Mouse (Mus musculus) midbrain, postnatal 0 days (tissue): ENCODE measurements at regions not wholly inside any gene's neighbourhood (a gene's known extent, or its start where the extent isn't known, plus 50 kb on each side); places are given as distances from the start of the nearest gene placed in this dataset.

Experiments used
- ATAC-seq: fragments of 200-750 bp; cut with Nextera tagmentation; 2 replicates; pipeline ENCODE4 v1.8.0; 2017; ENCODE audit warnings: moderate number of reproducible peaks, mild to moderate bottlenecking, moderate TSS enrichment, moderate library complexity; ENCODE audit not compliant: low FRiP score
- DNase-seq: peaks from one replicate; pipeline ENCODE4 v3.0.0-alpha.2; 2015; ENCODE audit warnings: low spot score
- H3K27ac ChIP-seq: fragments of 300-500 bp; sonication (generic); 2 replicates; pipeline ENCODE4 v1.5.1; 2014; ENCODE audit warnings: low read depth, mild to moderate bottlenecking, low read length, mixed read lengths
- H3K27me3 ChIP-seq: fragments of 300-500 bp; sonication (generic); 2 replicates; pipeline ENCODE4 v1.6.1; 2014; ENCODE audit warnings: low read length, control low read depth, mixed read lengths; ENCODE audit not compliant: insufficient read depth
- H3K36me3 ChIP-seq: fragments of 300-500 bp; sonication (generic); 2 replicates; pipeline ENCODE4 v1.6.1; 2014; ENCODE audit warnings: low read length, control low read depth, mixed read lengths; ENCODE audit not compliant: insufficient read depth
- H3K4me1 ChIP-seq: fragments of 300-500 bp; sonication (generic); 2 replicates; pipeline ENCODE4 v1.6.1; 2014; ENCODE audit warnings: mild to moderate bottlenecking, control low read depth, antibody characterized with exemption, low read length, mixed read lengths; ENCODE audit not compliant: insufficient read depth
- H3K4me2 ChIP-seq: fragments of 300-500 bp; sonication (generic); 2 replicates; pipeline ENCODE4 v1.6.1; 2014; ENCODE audit warnings: low read depth, mild to moderate bottlenecking, low read length, mixed read lengths; ENCODE audit not compliant: poor library complexity, severe bottlenecking
- H3K4me3 ChIP-seq: fragments of 300-500 bp; sonication (generic); 2 replicates; pipeline ENCODE4 v1.5.1; 2014; ENCODE audit warnings: low read depth, mild to moderate bottlenecking, low read length, moderate library complexity
- H3K9ac ChIP-seq: fragments of 300-500 bp; sonication (generic); replicated peaks from 2 replicates; pipeline ENCODE4 v1.6.1; 2014; ENCODE audit warnings: mild to moderate bottlenecking, low read length, moderate library complexity, mixed read lengths; ENCODE audit not compliant: poor library complexity, severe bottlenecking
- H3K9me3 ChIP-seq: fragments of 300-500 bp; sonication (generic); 2 replicates; pipeline ENCODE4 v1.6.1; 2016; ENCODE audit warnings: low read length, control low read depth
- CTCF ChIP-seq: IDR thresholded peaks from 2 replicates; pipeline ENCODE4 v1.5.1; 2016; ENCODE audit warnings: antibody characterized with exemption, mild to moderate bottlenecking
- WGBS: fragments of 180-500 bp; shearing (Covaris S2); extraction: QIAGEN DNeasy Blood & Tissue Kit; methylation state at CpG from one replicate; pipeline ENCODE4 v1.1.7; 2014; 5-methylcytosine and 5-hydroxymethylcytosine counted together

DNA sequence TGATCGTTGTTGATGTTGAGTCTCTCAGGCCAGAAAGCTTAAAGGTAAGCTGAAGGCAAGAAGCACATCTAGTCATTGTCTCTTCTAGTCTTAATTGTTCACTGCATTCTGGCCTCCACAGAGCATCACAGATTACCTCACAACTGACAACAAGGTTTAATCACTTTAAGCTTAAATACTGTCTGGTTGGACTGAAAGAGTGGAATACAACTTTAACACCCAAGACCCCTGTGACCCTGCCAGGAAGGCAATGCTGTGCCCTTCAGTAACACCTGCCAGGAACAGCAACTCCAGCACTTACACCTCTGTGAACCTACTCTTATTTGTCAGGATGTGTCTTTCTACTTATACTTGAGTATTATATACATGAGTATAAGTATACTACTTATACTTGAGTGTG, 360.7 kb downstream of the Dync2h1 start:
- H3K9me3 ChIP-seq = no peaks in the 10 kb centered on the region
- no peaks in the 10 kb centered on the region for H3K36me3 ChIP-seq
- 96% methylated on average over 1 of the region's 1 CpGs for WGBS
- H3K4me3 ChIP-seq = no peak overlapping the region
- H3K4me1 ChIP-seq = no peaks in the 10 kb centered on the region
- no peak overlapping the region for H3K4me2 ChIP-seq
- ATAC-seq (no peak), DNase-seq (no peak)
- no peak overlapping the region for H3K9ac ChIP-seq
- no peaks in the 10 kb centered on the region for H3K27me3 ChIP-seq
- no peak overlapping the region for H3K27ac ChIP-seq
- no peak for TF ChIP-seq CTCF

DNA sequence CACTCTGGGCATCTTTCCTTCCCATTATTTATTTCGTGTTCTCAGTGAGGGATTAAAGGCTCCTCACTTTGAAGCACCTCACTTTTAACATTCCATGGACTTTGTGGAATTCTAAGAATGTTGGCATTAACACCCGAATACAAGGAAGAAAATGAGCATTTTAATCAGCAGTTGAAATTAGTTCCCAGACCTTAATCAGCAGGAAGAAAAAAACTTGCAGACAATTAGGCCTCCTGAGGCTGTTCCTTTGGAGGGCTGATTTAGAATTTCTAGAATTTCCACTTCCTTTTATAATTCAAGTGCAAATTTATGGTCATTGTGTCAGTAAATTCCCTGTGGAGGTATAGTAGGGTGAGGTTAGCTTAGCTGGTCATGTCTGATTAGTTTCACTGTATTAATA, 407.6 kb downstream of the Dync2h1 start:
- H3K27me3 ChIP-seq = no peaks in the 10 kb centered on the region
- H3K4me2 ChIP-seq = no peak overlapping the region
- H3K4me3 ChIP-seq = no peak overlapping the region
- no peak overlapping the region for H3K9ac ChIP-seq
- no peak for DNase-seq
- no peak for ATAC-seq
- TF ChIP-seq CTCF = no peak
- H3K27ac ChIP-seq = no peak overlapping the region
- no peaks in the 10 kb centered on the region for H3K4me1 ChIP-seq
- 18% methylated on average over 2 of the region's 2 CpGs for WGBS
- no peaks in the 10 kb centered on the region for H3K36me3 ChIP-seq
- H3K9me3 ChIP-seq = no peaks in the 10 kb centered on the region

DNA sequence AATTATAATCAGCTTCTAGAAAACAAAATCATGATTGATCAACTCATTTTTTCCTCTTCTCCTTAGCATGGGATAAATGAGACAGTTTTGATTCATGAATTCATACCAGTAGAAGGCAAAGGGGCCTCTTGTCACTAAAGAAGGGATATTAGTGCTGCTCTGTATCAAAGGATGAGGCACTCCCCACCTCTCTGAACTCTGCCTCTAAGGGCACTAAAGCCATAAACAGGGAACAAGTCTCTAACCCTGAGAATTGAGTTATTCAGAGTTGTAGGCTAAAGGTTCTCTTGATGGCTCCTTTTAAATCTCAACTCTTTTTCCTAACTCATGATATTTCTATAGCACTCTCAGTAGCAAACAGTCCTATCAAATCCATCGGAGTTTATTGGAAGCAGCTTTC, 442.8 kb downstream of the Dync2h1 start:
- H3K9ac ChIP-seq = no peak overlapping the region
- H3K4me3 ChIP-seq = no peak overlapping the region
- H3K27ac ChIP-seq = no peak overlapping the region
- no peak for TF ChIP-seq CTCF
- ATAC-seq (no peak), DNase-seq (no peak)
- H3K4me2 ChIP-seq = no peak overlapping the region
- no peaks in the 10 kb centered on the region for H3K4me1 ChIP-seq
- no peaks in the 10 kb centered on the region for H3K9me3 ChIP-seq
- no peaks in the 10 kb centered on the region for H3K36me3 ChIP-seq
- H3K27me3 ChIP-seq = no peaks in the 10 kb centered on the region
- 96% methylated on average over 1 of the region's 1 CpGs for WGBS

DNA sequence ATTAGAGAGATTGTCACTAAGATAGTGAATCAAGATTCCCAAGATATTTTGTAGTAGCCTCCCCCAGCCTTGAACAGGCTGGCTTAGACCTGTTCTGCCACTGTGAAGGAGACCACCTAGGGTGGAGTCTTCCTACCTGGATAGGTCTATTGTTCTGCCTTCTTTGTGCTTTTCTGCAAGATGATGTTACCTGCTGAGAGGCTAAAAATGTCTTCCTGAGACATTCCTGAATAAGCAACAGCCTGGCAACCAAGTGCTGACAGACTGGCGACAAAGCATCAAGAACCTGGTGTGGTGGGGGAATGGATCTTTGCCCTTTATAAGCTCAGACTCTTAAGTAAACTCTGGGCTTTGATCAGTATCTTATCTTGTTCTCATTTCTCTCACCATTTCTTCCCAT, 447.8 kb downstream of the Dync2h1 start:
- H3K4me1 ChIP-seq = no peaks in the 10 kb centered on the region
- 61% methylated on average over 1 of the region's 1 CpGs for WGBS
- no peak for TF ChIP-seq CTCF
- no peak for ATAC-seq
- H3K27me3 ChIP-seq = no peaks in the 10 kb centered on the region
- no peak overlapping the region for H3K4me3 ChIP-seq
- no peak for DNase-seq
- no peak overlapping the region for H3K4me2 ChIP-seq
- H3K36me3 ChIP-seq = no peaks in the 10 kb centered on the region
- no peaks in the 10 kb centered on the region for H3K9me3 ChIP-seq
- no peak overlapping the region for H3K27ac ChIP-seq
- no peak overlapping the region for H3K9ac ChIP-seq

DNA sequence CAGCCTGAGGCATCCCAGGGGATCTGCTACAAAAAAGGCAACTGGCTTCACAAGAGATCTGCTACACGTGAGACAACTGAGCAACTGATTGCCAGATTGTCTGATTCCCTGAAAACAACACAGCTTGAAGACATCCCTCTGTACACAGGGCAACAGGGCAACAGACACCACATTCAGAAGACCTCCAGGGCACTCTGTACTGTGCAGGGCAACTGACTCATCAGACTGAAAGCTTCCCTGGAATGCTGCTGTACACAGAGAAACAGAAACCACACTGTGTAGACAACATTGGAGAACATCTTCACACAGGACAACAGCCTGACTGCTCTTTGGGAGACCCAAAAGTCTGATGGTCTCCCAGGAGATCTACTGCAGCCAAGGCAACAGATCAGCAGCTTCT, 456.8 kb upstream of the Ddi1 start:
- H3K27ac ChIP-seq = no peak overlapping the region
- H3K27me3 ChIP-seq = no peaks in the 10 kb centered on the region
- H3K4me3 ChIP-seq = no peak overlapping the region
- WGBS = 43% methylated on average over 1 of the region's 1 CpGs
- no peaks in the 10 kb centered on the region for H3K36me3 ChIP-seq
- H3K4me2 ChIP-seq = no peak overlapping the region
- DNase-seq = no peak
- TF ChIP-seq CTCF = no peak
- H3K9ac ChIP-seq = no peak overlapping the region
- H3K9me3 ChIP-seq = no peaks in the 10 kb centered on the region
- no peaks in the 10 kb centered on the region for H3K4me1 ChIP-seq
- ATAC-seq = no peak

DNA sequence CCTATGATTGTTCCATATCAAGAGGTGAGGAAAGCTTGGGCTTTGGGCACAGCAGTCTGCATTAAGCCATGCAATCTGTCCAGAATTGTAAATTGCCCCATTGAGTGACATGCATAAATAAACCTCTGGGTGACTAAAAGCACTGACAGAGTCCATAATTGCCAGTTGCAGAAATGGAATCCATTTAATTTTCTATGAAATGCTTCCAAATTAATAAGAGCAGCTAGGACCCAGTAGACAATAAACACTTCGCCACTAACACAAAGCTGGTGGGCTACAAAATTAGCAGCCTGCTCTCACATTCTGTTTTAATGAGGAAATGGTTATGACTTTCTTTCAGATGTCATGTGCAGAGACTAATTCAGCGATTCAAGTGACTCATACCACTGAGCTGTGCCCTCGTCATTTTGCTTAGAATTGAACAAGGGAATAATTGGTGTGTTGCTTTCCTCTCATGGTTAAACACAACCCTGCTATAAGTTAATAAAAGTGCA, 407.6 kb upstream of the Ddi1 start:
- Histone ChIP-seq H3K4me3 (no peak overlapping the region), H3K9me3 (no peaks in the 10 kb centered on the region), H3K4me2 (no peak overlapping the region), H3K27me3 (no peaks in the 10 kb centered on the region), H3K27ac (no peak overlapping the region), H3K36me3 (no peaks in the 10 kb centered on the region), H3K4me1 (no peaks in the 10 kb centered on the region), H3K9ac (no peak overlapping the region)
- no peak for ATAC-seq
- TF ChIP-seq CTCF = no peak
- no peak for DNase-seq
- WGBS = 66% methylated on average over 3 of the region's 3 CpGs
